Mouse (Mus musculus) CH12.LX (cell line): ENCODE measurements around the gene Ccdc110. TPM values are rescaled to one million over a fixed set of nuclear protein-coding genes. Genes with fewer than 3 reads are reported as not detected.
A peak's percentile ranks its signal among the peaks of the same experiment; 100 is the strongest.

Source experiments
- DNase-seq: peaks from one replicate; pipeline ENCODE4 v3.0.0-alpha.2; 2013; ENCODE audit errors: extremely low read depth
- H3K27ac ChIP-seq: 2 replicates; pipeline ENCODE4 v1.5.1; 2012; ENCODE audit warnings: low read depth, mild to moderate bottlenecking, control low read depth, moderate library complexity; ENCODE audit not compliant: insufficient read depth
- H3K27me3 ChIP-seq: replicated peaks from 2 replicates; pipeline ENCODE3; 2012; ENCODE audit warnings: inconsistent platforms
- H3K36me3 ChIP-seq, 2 experiments: replicated peaks in 1 of 2; 2 replicates each; pipeline versions ENCODE3 to v1.6.1; 2012; ENCODE audit warnings: inconsistent platforms in 1 of 2, low read length in 1 of 2, mild to moderate bottlenecking in 1 of 2, mixed read lengths in 1 of 2, moderate library complexity in 1 of 2; ENCODE audit not compliant: control insufficient read depth in 1 of 2, insufficient read depth in 1 of 2
- H3K4me1 ChIP-seq, 2 experiments: 2 replicates each; pipeline ENCODE4 v1.6.1; 2012; ENCODE audit warnings: inconsistent platforms in 1 of 2, moderate library complexity in 1 of 2; ENCODE audit not compliant: insufficient read depth in 2 of 2, control insufficient read depth in 1 of 2
- H3K4me2 ChIP-seq: 2 replicates; pipeline ENCODE4 v1.6.1; 2012; ENCODE audit warnings: low read depth, mild to moderate bottlenecking, control low read depth; ENCODE audit not compliant: poor library complexity, insufficient read depth, severe bottlenecking
- H3K4me3 ChIP-seq, 3 experiments: fragments of 150-350 bp in 1 of 3; sonication (generic) in 1 of 3; replicated peaks in 1 of 3; 2 replicates each; pipeline versions ENCODE3 to v1.5.1; 2011 to 2012; ENCODE audit warnings: low read depth in 2 of 3, low read length in 2 of 3, mild to moderate bottlenecking in 2 of 3, moderate library complexity in 2 of 3, control low read depth in 1 of 3, improper control_type of control experiment in 1 of 3, inconsistent platforms in 1 of 3, mixed read lengths in 1 of 3; ENCODE audit not compliant: poor library complexity in 1 of 3
- H3K79me2 ChIP-seq: replicated peaks from 2 replicates; pipeline ENCODE4 v1.6.1; 2012; ENCODE audit warnings: mild to moderate bottlenecking, moderate library complexity; ENCODE audit not compliant: control insufficient read depth, poor library complexity, insufficient read depth, severe bottlenecking; ENCODE audit errors: extremely low read depth
- H3K9ac ChIP-seq: 2 replicates; pipeline ENCODE4 v1.6.1; 2012; ENCODE audit warnings: low read depth, mild to moderate bottlenecking, control low read depth, moderate library complexity; ENCODE audit not compliant: insufficient read depth
- H3K9me3 ChIP-seq: replicated peaks from 2 replicates; pipeline ENCODE3; 2012; ENCODE audit warnings: low read length, inconsistent platforms, mixed read lengths
- BHLHE40 ChIP-seq: IDR thresholded peaks from 2 replicates; pipeline ENCODE4 v1.6.1; 2011; ENCODE audit warnings: mild to moderate bottlenecking, low read depth, low read length, improper control_type of control experiment
- CHD1 ChIP-seq: IDR thresholded peaks from 2 replicates; pipeline ENCODE4 v1.6.1; 2012; ENCODE audit warnings: low read depth, low read length, improper control_type of control experiment, inconsistent platforms
- ETS1 ChIP-seq: conservative IDR thresholded peaks from 2 replicates; pipeline ENCODE4 v1.6.1; 2012; ENCODE audit warnings: low read depth, mild to moderate bottlenecking, inconsistent platforms, low read length, improper control_type of control experiment, moderate library complexity
- HCFC1 ChIP-seq: IDR thresholded peaks from 2 replicates; pipeline ENCODE4 v1.6.1; 2012; ENCODE audit warnings: low read depth, mild to moderate bottlenecking, inconsistent platforms, low read length, improper control_type of control experiment
- IRF4 ChIP-seq: IDR thresholded peaks from 2 replicates; pipeline ENCODE4 v1.6.1; 2014; ENCODE audit warnings: low read depth, mild to moderate bottlenecking, inconsistent platforms, low read length, improper control_type of control experiment
- JUND ChIP-seq: conservative IDR thresholded peaks from 2 replicates; pipeline ENCODE4 v1.6.1; 2011; ENCODE audit warnings: low read depth, low read length, improper control_type of control experiment
- KAT2A ChIP-seq: IDR thresholded peaks from 2 replicates; pipeline ENCODE4 v1.6.1; 2012; ENCODE audit warnings: low read length, improper control_type of control experiment, inconsistent platforms; ENCODE audit not compliant: insufficient replicate concordance
- MEF2A ChIP-seq: IDR thresholded peaks from 2 replicates; pipeline ENCODE4 v1.6.1; 2014; ENCODE audit warnings: low read depth, mild to moderate bottlenecking, inconsistent platforms, low read length, improper control_type of control experiment, borderline replicate concordance
- SIN3A ChIP-seq: IDR thresholded peaks from 2 replicates; pipeline ENCODE4 v1.6.1; 2012; ENCODE audit warnings: low read length, improper control_type of control experiment, inconsistent platforms
- TCF12 ChIP-seq: IDR thresholded peaks from 2 replicates; pipeline ENCODE4 v1.6.1; 2014; ENCODE audit warnings: low read depth, mild to moderate bottlenecking, inconsistent platforms, low read length, improper control_type of control experiment
- UBTF ChIP-seq: IDR thresholded peaks from 2 replicates; pipeline ENCODE4 v1.6.1; 2012; ENCODE audit warnings: low read depth, mild to moderate bottlenecking, inconsistent platforms, low read length, improper control_type of control experiment, moderate library complexity
- ZC3H11A ChIP-seq: IDR thresholded peaks from 2 replicates; pipeline ENCODE4 v1.6.1; 2012; ENCODE audit warnings: low read depth, mild to moderate bottlenecking, inconsistent platforms, low read length, improper control_type of control experiment
- ZMIZ1 ChIP-seq: IDR thresholded peaks from 2 replicates; pipeline ENCODE4 v1.6.1; 2012; ENCODE audit warnings: low read depth, mild to moderate bottlenecking, inconsistent platforms, low read length, improper control_type of control experiment
- dilution Hi-C: fragments of 300-500 bp; cut with MboI; formaldehyde crosslinking; loops from 2 replicates; pipeline ENCODE4 v1.14.3; 2020; ENCODE audit warnings: low sequenced_read_pairs; ENCODE audit not compliant: extremely low pct_unique_long_range_greater_than_20kb, extremely low pct_ligation_motif_present
- in situ Hi-C: fragments of 300-500 bp; cut with MboI; formaldehyde crosslinking; loops from 3 replicates; pipeline ENCODE4 v1.14.3; 2019; ENCODE audit warnings: low sequenced_read_pairs, low pct_ligation_motif_present, low pct_unique_long_range_greater_than_20kb, mixed read lengths
- polyA plus RNA-seq: library from polyadenylated mRNA; unstranded; fragments of >175 nt; gene quantifications from 2 replicates; pipeline ENCODE4 v1.2.1, GENCODE M21; 2012; ENCODE audit warnings: low read depth; ENCODE audit not compliant: insufficient read length
- total RNA-seq, 2 experiments: library from RNA; depleted of rRNA; stranded (reverse); fragments of 300-350 nt in 1 of 2; fragments of >200 nt in 1 of 2; gene quantifications; 2 replicates each; pipeline ENCODE4 v1.2.3; 2012 to 2014

Ccdc110 gene
- total and polyA plus RNA-seq, 3 experiments, result not detected

GRCm38 (mm10) chr8:45917040-45917679, 17.3 kb upstream of the Ccdc110 start:
- Histone ChIP-seq H3K4me3 (peak overlapping the region in 1 of 3 experiments; percentile 38), H3K36me3 (no peaks in the 10 kb centered on the region), H3K4me2 (peak overlapping the region; percentile 74), H3K79me2 (no peaks in the 10 kb centered on the region), H3K9ac (no peak overlapping the region), H3K9me3 (no peaks in the 10 kb centered on the region), H3K27me3 (no peaks in the 10 kb centered on the region), H3K27ac (no peak overlapping the region), H3K4me1 (peaks cover 0 to 3% of the 10 kb centered on the region in 2 experiments; a peak in 1 of 4 replicates)
- in situ Hi-C loops (no loop called here), dilution Hi-C loops (no loop called here)
- no peak for DNase-seq
- TF ChIP-seq IRF4 (0 out of 2 replicates have a peak, but pooled peaks have one; percentile 19), BHLHE40 (0 out of 2 replicates have a peak, but pooled peaks have one; percentile 16), CHD1 (no peak), MEF2A (0 out of 2 replicates have a peak, but pooled peaks have one; percentile 21)

DNA sequence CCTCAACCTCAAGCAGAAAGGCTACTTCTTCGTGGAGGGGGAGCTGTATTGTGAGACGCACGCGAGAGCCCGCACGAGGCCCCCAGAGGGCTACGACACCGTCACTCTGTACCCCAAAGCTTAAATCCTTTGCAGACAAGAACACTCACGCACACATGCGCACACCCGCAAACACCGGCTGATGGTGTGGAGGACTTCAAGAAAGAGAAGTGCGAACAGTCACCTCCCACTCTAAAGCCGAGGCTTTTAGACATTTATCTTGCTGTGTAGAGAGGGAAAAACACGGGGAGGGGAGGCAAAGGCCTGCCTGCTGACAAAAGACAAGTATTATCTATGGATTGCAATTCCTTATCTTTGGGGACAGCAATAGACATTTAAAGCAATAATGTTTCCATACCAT, 15.5 kb upstream of the Ccdc110 start:
- Histone ChIP-seq H3K4me1 (peaks cover 0 to 3% of the 10 kb centered on the region in 2 experiments; a peak in 1 of 4 replicates), H3K79me2 (no peaks in the 10 kb centered on the region), H3K9ac (no peak overlapping the region), H3K4me3 (no peak overlapping the region), H3K9me3 (no peaks in the 10 kb centered on the region), H3K27ac (no peak overlapping the region), H3K27me3 (no peaks in the 10 kb centered on the region), H3K36me3 (no peaks in the 10 kb centered on the region), H3K4me2 (no peak overlapping the region)
- DNase-seq, result no peak
- dilution Hi-C loops (no loop called here), in situ Hi-C loops (no loop called here)
- TF ChIP-seq ZC3H11A, result no peak

DNA sequence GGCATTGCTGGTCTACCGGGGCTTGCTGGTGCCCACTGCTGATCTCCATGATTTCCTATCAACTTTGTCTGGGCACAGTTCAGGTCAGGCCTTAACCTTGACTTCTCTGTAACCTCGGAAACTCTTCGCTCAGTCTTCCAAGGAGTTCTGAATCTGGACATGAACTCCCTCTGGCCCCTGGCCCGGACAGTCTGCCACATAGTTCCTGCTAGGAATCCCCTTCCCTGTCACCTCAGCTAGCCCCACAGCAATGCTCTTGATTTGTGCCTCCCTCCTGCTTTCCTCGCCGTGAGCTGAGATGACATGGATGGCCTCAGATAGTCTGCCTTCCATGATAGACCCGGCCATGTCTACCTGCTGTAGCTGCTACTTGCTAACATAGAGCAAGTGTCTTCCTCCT, 14.0 kb upstream of the Ccdc110 start:
- Histone ChIP-seq H3K4me3 (no peak overlapping the region), H3K4me2 (no peak overlapping the region), H3K79me2 (no peaks in the 10 kb centered on the region), H3K27ac (no peak overlapping the region), H3K36me3 (no peaks in the 10 kb centered on the region), H3K4me1 (peaks cover 0 to 3% of the 10 kb centered on the region in 2 experiments; a peak in 1 of 4 replicates), H3K9ac (no peak overlapping the region), H3K27me3 (no peaks in the 10 kb centered on the region), H3K9me3 (no peaks in the 10 kb centered on the region)
- dilution Hi-C loops, result no loop called here
- TF ChIP-seq JUND (no peak), TCF12 (no peak), ZMIZ1 (no peak), ETS1 (no peak), SIN3A (no peak), CHD1 (no peak), UBTF (no peak), KAT2A (no peak), HCFC1 (no peak)
- in situ Hi-C loops, result no loop called here
- no peak for DNase-seq
